Mouse (Mus musculus) layer of hippocampus, adult 2 months (tissue): ENCODE measurements around the gene Eif1. TPM values are rescaled to one million over a fixed set of nuclear protein-coding genes. Genes with fewer than 3 reads are reported as not detected.

Source experiments
- DNase-seq, 2 experiments: peaks; one replicate each; pipeline ENCODE4 v3.0.0; 2022; ENCODE audit warnings: low spot score in 2 of 2
- H3K27ac ChIP-seq: fragments of 200-600 bp; 2 replicates; pipeline ENCODE4 v1.8.1; 2022
- H3K4me3 ChIP-seq: fragments of 200-600 bp; 2 replicates; pipeline ENCODE4 v1.8.1; 2022; ENCODE audit warnings: mild to moderate bottlenecking
- CTCF ChIP-seq: fragments of 200-600 bp; conservative IDR thresholded peaks from 2 replicates; pipeline ENCODE4 v1.8.1; 2022; ENCODE audit warnings: antibody characterized with exemption, mild to moderate bottlenecking, moderate library complexity
- long read RNA-seq, 2 experiments: library from polyadenylated mRNA; stranded (forward); transcript quantifications; one replicate each; pipeline ENCODE4 v2.0.0; 2021; ENCODE audit warnings: borderline mapping rate in 2 of 2
- total RNA-seq, 2 experiments: library from RNA; stranded (reverse); gene quantifications; 2 replicates each; pipeline ENCODE4 v1.2.3; 2021

Gene Eif1
- 100 to 1,000 TPM; 713 to 750 TPM for total RNA-seq
- long read RNA-seq, experiment 1, transcript Eif1-201 (4 exons, 1,322 nt): major isoform, 325 of 340 reads
- long read RNA-seq, experiment 1, partial matches to known transcripts: 1 of 340 reads
- long read RNA-seq, experiment 1, other reads (novel, unspliced or antisense): 7 of 340 reads
- long read RNA-seq, experiment 2, transcript Eif1-201 (4 exons, 1,322 nt): major isoform, 537 of 564 reads
- long read RNA-seq, experiment 2, transcript Eif1-203 (3 exons, 447 nt): minor isoform, 8 of 564 reads
- long read RNA-seq, experiment 2, partial matches to known transcripts: 1 of 564 reads
- long read RNA-seq, experiment 2, other reads (novel, unspliced or antisense): 17 of 564 reads

- TF ChIP-seq CTCF: peak; percentile 26; the same call in 1 of the 2 replicates
- Histone ChIP-seq H3K4me3 (peak within 1 kb of the TSS; percentile 96), H3K27ac (peak within 1 kb of the TSS; percentile 100)
- peak; percentile 100 for DNase-seq
These were observed at the start of gene Eif1 for GRCm38 (mm10) chr11:100319492-100320171. Gene Eif1, plus strand, starts transcription at chr11:100319885.

- no peak for DNase-seq
These were observed 47.8 kb upstream of the Eif1 start for GRCm38 (mm10) chr11:100271878-100272277.

GRCm38 (mm10) chr11:100274719-100275118, 45.0 kb upstream of the Eif1 start:
- no peak for DNase-seq
- no peak overlapping the region for H3K4me3 ChIP-seq
- H3K27ac ChIP-seq: no peak overlapping the region
- no peak for TF ChIP-seq CTCF

More at GRCm38 (mm10) chr11:100271878-100272277, 47.8 kb upstream of the Eif1 start:
- TF ChIP-seq CTCF: no peak
- Histone ChIP-seq H3K4me3 (no peak overlapping the region), H3K27ac (no peak overlapping the region)

- TF ChIP-seq CTCF: no peak
- Histone ChIP-seq H3K4me3 (no peak overlapping the region), H3K27ac (no peak overlapping the region)
- DNase-seq: no peak
These were observed 44.2 kb upstream of the Eif1 start for GRCm38 (mm10) chr11:100275466-100275865.

GRCm38 (mm10) chr11:100277726-100278480, 41.8 kb upstream of the Eif1 start:
- Histone ChIP-seq H3K27ac (no peak overlapping the region), H3K4me3 (no peak overlapping the region)
- DNase-seq: no peak
- TF ChIP-seq CTCF: no peak

GRCm38 (mm10) chr11:100278759-100279158, 40.9 kb upstream of the Eif1 start:
- no peak for TF ChIP-seq CTCF
- DNase-seq: no peak
- H3K4me3 ChIP-seq: no peak overlapping the region
- no peak overlapping the region for H3K27ac ChIP-seq

- no peak overlapping the region for H3K4me3 ChIP-seq
- H3K27ac ChIP-seq: no peak overlapping the region
- TF ChIP-seq CTCF: peak; percentile 75
- peak; percentile 71 to 91 for DNase-seq
These were observed 37.8 kb upstream of the Eif1 start for GRCm38 (mm10) chr11:100281596-100282544.

GRCm38 (mm10) chr11:100282549-100282948, 37.1 kb upstream of the Eif1 start:
- TF ChIP-seq CTCF: peak; percentile 82
- DNase-seq: peak; percentile 35 to 67
- no peak overlapping the region for H3K27ac ChIP-seq
- H3K4me3 ChIP-seq: no peak overlapping the region

- no peak overlapping the region for H3K27ac ChIP-seq
- no peak for TF ChIP-seq CTCF
- no peak for DNase-seq
- no peak overlapping the region for H3K4me3 ChIP-seq
These were observed 34.7 kb upstream of the Eif1 start for GRCm38 (mm10) chr11:100284988-100285387.

- TF ChIP-seq CTCF: no peak
- Histone ChIP-seq H3K4me3 (no peak overlapping the region), H3K27ac (no peak overlapping the region)
- no peak for DNase-seq
These were observed 32.7 kb upstream of the Eif1 start for GRCm38 (mm10) chr11:100287024-100287423.

GRCm38 (mm10) chr11:100288942-100289341, 30.7 kb upstream of the Eif1 start:
- Histone ChIP-seq H3K4me3 (no peak overlapping the region), H3K27ac (no peak overlapping the region)
- DNase-seq: no peak
- TF ChIP-seq CTCF: no peak

- Histone ChIP-seq H3K27ac (no peak overlapping the region), H3K4me3 (no peak overlapping the region)
- no peak for TF ChIP-seq CTCF
- no peak for DNase-seq
These were observed 29.4 kb upstream of the Eif1 start for GRCm38 (mm10) chr11:100290235-100290634.
